Mouse (Mus musculus): ENCODE data around the gene Slc39a9.

- no peak for TF ChIP-seq POLR2A (IDR thresholded peaks at IDR 0.05; ENCODE audit: low read depth, low read length)
- no peak for TF ChIP-seq CTCF (IDR thresholded peaks at IDR 0.05; ENCODE audit: borderline replicate concordance, insufficient read depth, low read length)
These were observed 10.4 kb downstream of the Slc39a9 start for GRCm38 (mm10) chr12:80653951-80654658.
